Mouse (Mus musculus) forelimb bud, embryonic 11.5 days (tissue): ENCODE measurements around the gene Heatr5b.
"Not testable (repeated sequence)": the region's sequence is repeated elsewhere in the genome, so short reads cannot be mapped to it uniquely, and the experiment has no call there.

Source experiments
- DNase-seq: peaks from one replicate; pipeline ENCODE4 v3.0.0-alpha.2; 2012; ENCODE audit warnings: low read depth, low spot score

Heatr5b gene

DNA sequence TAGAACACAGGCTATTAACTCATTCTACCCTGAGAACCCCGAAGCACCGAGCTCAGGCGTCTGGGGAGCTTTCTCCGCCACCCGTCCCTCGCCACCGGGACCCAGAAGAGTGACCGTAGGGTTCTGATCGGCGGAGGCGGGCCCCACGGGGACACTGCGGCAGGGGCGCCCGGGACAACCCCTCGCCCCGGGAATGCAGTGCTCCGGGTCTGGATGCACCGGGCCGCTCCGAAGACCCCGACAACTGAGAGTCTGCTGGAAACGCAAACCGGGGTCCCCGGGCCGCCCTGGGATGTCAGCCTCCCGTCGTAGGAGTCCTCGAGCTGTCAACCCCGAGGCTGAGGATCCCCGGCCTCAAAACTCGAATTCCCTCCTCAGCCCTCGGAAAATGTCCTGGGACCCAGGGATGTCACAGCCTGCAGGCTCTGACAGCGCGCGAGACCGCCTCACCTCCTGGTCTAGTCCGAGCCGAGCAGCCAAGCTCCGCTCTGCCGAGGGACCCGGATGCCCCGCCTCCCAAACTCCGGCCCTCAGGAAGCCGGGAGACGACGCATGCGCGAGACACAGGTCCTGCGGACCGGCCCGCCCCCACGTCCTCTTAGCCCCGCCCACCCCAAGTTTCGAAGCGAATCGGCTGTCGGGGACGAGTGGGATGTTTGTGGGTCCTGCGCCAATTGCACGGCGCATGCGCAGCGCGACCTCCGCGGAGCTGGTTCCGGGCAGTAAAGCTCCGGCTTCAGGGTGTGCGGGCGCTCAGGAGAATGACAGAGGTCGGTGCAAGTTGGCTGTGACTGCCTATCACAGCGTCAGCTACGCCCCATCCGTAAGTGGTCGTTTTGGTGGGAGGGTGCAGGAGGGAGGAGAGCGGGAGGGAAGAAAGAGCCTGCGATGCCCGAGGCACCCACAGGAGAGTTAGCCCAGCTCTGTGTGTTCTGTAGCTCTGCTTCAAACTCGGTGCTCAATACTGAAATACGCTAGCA, at the start of gene Heatr5b, which contains the start of gene Gpatch11:
TSS of gene Heatr5b (minus strand) at position 509 of the 980 bp plus-strand sequence.
TSS of gene Gpatch11 (plus strand) at position 712 of the 980 bp plus-strand sequence.
- peak; percentile 97 for DNase-seq

- DNase-seq = no peak
Observed at GRCm38 (mm10) chr17:78883291-78883690, 48.1 kb upstream of the Heatr5b start.

DNA sequence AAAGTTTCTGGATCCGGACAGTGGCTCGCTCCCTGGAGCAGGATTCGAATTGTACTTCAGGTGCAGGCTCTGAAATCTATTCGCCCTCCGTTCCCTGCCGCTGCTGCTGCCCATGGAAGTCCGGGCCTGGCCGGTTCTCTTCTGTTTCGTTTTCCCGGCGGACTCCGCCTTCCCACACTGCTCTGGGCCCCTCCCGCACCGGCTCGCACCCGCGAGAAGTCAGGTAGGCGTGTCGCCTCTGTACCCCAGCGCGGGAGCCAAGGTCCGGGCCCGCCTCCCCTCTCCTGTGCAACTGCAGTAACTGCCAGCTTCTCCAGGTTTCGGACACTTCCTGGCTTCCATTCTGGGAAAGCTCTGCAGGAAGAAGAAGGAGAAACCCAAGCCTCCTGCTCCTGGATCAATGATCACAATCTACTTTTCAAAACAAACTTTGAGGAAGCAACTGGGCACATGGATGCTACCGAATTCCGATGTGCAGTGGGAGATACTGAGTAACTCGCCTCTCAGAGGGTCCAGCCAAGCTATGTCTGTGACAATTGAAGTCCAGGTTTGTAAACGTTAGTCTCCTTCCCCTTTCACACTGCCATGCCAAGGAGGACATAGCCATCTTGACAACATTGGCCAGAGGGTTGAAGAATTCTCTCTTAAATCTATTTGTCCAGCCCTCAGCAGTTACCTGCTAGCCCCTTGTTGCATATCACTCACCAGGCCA, 47.4 kb upstream of the Heatr5b start, which contains the start of gene Eif2ak2:
TSS of gene Eif2ak2 (minus strand) at position 173 of the 712 bp plus-strand sequence.
- peak; percentile 74 for DNase-seq

- DNase-seq = no peak
Observed at GRCm38 (mm10) chr17:78881878-78882304, 46.7 kb upstream of the Heatr5b start.

DNA sequence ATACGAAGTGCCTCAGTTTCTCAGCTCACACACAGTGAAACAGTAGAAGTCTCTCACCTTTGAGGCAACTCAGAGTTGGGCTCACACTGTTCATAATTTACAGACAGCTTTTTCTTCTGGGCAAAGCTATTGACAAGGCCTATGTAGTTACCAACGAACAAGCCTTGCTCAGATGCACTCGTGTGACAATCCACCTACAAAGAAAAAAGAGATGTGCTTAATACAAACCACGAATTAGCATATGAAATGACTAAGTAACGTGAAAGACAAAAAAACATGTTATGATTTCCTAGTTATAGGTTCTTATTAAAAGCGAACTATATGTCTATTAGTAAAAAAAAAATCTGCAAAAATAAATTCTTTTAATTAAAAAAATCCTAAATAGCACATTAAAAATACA, 38.7 kb upstream of the Heatr5b start:
- no peak for DNase-seq

GRCm38 (mm10) chr17:78856243-78856642, 21.1 kb upstream of the Heatr5b start:
- DNase-seq = no peak

GRCm38 (mm10) chr17:78842271-78842928, 7.2 kb upstream of the Heatr5b start:
- DNase-seq = no peak

- peak; percentile 3 for DNase-seq
Observed at GRCm38 (mm10) chr17:78836056-78836455, 892 bp upstream of the Heatr5b start.

DNA sequence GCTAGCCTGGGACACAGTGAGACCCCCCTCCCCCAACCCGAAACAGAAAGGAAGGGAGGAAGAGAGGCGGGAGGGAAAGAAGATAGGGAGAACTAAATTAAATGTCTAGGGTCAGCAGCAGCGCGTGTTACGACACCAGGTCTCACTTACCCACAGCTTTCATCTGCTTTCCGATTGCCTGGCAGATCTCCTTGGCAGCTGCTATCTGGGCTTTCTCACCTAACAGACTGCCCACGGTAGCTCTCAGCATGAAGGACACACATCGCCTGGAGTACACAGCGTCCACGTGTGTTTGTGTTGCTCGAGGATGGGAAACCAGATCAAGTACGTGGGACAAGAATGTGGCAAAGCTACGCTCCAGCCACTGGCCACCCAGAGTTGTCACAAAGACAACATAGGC, 10.8 kb downstream of the Heatr5b start:
- DNase-seq = no peak

- DNase-seq = no peak
Observed at GRCm38 (mm10) chr17:78809582-78809981, 25.6 kb downstream of the Heatr5b start.

DNA sequence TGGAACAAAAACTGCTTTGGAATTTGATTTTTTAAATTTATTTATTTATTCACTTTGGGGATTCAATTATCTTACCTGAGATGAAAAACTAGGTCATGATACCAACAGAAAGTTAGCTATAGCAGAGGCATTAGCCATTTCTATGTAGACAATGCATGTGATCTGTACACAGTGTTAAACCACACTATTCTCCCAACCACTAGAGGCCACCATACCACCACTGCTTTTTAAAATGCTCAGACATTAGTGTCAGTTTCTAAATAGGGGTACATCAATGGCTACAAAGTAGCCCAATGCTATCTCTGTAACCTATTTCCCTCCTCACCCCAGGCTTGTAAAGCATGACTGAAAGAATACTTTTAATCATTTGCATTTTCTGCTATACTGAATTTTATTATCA, 26.1 kb downstream of the Heatr5b start:
- DNase-seq = peak; percentile 20

DNA sequence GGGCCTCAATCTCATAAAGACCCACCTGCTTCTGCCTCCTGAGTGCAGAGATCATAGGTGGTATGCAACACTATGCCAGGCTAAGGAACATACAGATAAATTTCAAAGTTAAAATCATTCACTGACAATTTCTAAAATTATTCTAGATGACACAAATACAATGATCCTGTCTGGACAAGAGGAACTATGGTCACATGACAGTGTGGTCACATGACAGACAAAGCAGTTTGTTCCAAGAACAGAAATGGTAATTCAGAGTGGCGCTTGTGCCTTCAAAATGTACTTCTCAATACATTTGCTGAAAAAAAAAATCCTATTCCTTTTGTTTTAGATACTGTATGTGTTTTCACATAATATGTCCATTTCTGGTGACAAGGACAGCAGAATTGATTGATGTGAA, 37.9 kb downstream of the Heatr5b start:
- DNase-seq = no peak

DNA sequence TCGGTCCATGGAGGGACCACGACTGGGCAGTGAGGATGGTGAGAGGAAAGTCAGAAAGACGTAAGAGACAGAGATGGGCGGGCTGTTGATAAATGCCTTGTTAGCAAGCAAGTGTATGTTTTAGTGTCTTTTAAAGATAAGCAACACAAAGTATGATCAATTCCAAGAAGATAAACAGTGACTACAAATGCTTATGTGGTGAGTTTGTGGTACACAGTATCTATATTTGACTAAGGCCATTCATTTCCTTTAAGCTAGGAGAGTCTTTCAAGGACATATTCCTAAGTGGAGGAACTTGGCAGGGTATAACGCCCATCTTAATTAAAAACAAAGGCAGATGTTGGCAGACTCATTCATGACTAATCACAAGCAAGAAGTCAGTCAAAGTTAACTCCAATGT, 40.8 kb downstream of the Heatr5b start:
- no peak for DNase-seq

GRCm38 (mm10) chr17:78792122-78792521, 43.0 kb downstream of the Heatr5b start:
- DNase-seq = no peak

DNA sequence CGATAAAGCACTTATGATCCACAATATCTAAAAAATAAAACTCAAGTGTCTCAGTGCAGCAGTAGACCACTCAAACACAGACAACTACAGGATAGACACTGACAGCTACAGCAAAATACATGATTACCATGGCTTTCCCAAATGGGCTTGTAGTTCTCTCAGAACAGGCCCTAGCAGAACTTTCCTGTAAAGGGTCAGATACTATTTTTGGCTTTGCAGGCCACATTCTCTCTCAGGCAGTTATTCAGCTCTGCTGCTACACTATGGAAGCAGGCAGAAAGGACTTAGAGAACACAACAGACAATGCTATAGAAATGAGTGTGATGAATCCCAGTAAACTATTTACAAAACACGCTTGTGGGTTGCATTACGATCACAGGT, 43.5 kb downstream of the Heatr5b start:
- no peak for DNase-seq

- DNase-seq = no peak
Observed at GRCm38 (mm10) chr17:78791068-78791689, 44.0 kb downstream of the Heatr5b start.

DNA sequence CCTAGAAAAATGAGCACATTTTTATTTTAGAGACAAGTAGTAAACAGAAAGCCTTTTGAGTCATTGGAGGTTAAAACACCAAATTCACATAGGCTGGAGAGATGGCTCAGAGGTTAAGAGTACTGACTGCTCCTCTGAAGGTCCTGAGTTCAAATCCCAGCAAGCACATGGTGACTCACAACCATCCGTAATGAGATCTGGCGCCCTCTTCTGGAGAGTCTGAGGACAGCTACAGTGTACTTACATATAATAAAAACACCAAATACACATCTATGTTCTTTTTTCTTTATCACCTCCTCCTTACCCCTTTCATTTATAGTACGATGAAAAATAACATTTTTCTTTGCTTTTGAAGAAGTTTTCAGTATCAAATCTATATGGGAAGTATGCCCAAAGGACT, 46.9 kb downstream of the Heatr5b start:
- DNase-seq = not testable (repeated sequence)

GRCm38 (mm10) chr17:78778765-78779164, 56.4 kb downstream of the Heatr5b start:
- no peak for DNase-seq

- no peak for DNase-seq
Observed at GRCm38 (mm10) chr17:78772317-78772716, 62.8 kb downstream of the Heatr5b start.

DNA sequence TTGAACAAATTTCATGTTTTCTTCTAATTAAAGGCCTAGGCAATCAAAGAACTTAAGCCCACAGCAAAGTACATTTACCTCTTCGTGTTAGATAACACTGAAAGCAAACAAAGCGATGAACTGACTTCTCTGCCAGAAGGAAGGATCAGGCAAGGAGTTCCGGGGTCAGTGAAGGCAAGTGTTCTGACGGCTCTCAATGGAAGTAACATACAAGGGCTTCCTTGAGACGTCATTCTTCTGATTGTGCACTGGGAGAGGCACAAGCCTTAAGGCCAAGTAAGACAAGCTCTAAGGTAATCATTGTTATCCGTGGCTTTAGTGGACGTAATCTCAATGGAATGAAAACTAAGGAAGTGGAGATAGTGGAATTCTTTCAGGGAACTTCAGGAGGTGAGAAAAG, 64.2 kb downstream of the Heatr5b start:
- DNase-seq = no peak

- no peak for DNase-seq
Observed at GRCm38 (mm10) chr17:78769341-78769740, 65.8 kb downstream of the Heatr5b start.
